8 mouse cellular contexts compared by ENCODE assay signal in genomic region chr10:38269136-38269535, GRCm38 (mm10).
A peak's percentile ranks its signal among the peaks of the same experiment; 100 is the strongest.
DNase-seq lines count a peak whose midpoint lies in the region; ATAC-seq and TF ChIP-seq lines count a peak whose summit lies in the region.

No protein-coding gene starts in this region.

- H3K9me3 ChIP-seq in kidney, postnatal 0 days (replicated peaks; ENCODE audit: low read length): no peaks in the 10 kb centered on the region
- no peaks in the 10 kb centered on the region for H3K9me3 ChIP-seq in kidney, embryonic 15.5 days (replicated peaks)
- H3K9me3 ChIP-seq in lung, postnatal 0 days (ENCODE audit: low read length): no peaks in the 10 kb centered on the region

- H3K27ac ChIP-seq in kidney, postnatal 0 days: no peak overlapping the region
- H3K27ac ChIP-seq in kidney, embryonic 15.5 days: no peak overlapping the region
- H3K27ac ChIP-seq in lung, postnatal 0 days (ENCODE audit: low read length): no peak overlapping the region

- no peak overlapping the region for H3K4me2 ChIP-seq in kidney, postnatal 0 days (ENCODE audit: low read length)
- no peak overlapping the region for H3K4me2 ChIP-seq in kidney, embryonic 15.5 days
- no peak overlapping the region for H3K4me2 ChIP-seq in lung, postnatal 0 days (replicated peaks; ENCODE audit: low read depth, low read length)

- H3K27me3 ChIP-seq in kidney, postnatal 0 days (ENCODE audit: insufficient read depth, low read length): no peaks in the 10 kb centered on the region
- no peaks in the 10 kb centered on the region for H3K27me3 ChIP-seq in kidney, embryonic 15.5 days
- H3K27me3 ChIP-seq in lung, postnatal 0 days (replicated peaks; ENCODE audit: insufficient read depth, low read length): no peaks in the 10 kb centered on the region

- TF ChIP-seq CTCF in kidney, postnatal 0 days (IDR thresholded peaks at IDR 0.05; ENCODE audit: low read depth): peak; percentile 56; the same call in 1 of the 2 replicates
- peak; percentile 61 for TF ChIP-seq CTCF in lung, postnatal 0 days (IDR thresholded peaks at IDR 0.05)

- no peak for TF ChIP-seq EP300 in lung, postnatal 0 days (IDR thresholded peaks at IDR 0.05)

- H3K4me1 ChIP-seq in kidney, postnatal 0 days (replicated peaks; ENCODE audit: insufficient read depth, low read length): no peaks in the 10 kb centered on the region
- no peaks in the 10 kb centered on the region for H3K4me1 ChIP-seq in kidney, embryonic 15.5 days
- H3K4me1 ChIP-seq in lung, postnatal 0 days (ENCODE audit: insufficient read depth, low read depth, low read length): no peaks in the 10 kb centered on the region

- H3K4me3 ChIP-seq in kidney, postnatal 0 days (replicated peaks; ENCODE audit: low read depth, low read length): no peak overlapping the region
- H3K4me3 ChIP-seq in kidney, embryonic 15.5 days (replicated peaks): no peak overlapping the region
- H3K4me3 ChIP-seq in lung, postnatal 0 days (ENCODE audit: low read depth, low read length): no peak overlapping the region

- WGBS in kidney, postnatal 0 days: 88% methylated on average over 1 of the region's 1 CpGs
- 93% methylated on average over 1 of the region's 1 CpGs for WGBS in kidney, embryonic 15.5 days
- WGBS in lung, postnatal 0 days: 84% methylated on average over 1 of the region's 1 CpGs

- no peak overlapping the region for H3K9ac ChIP-seq in kidney, postnatal 0 days (ENCODE audit: low read depth, low read length)
- no peak overlapping the region for H3K9ac ChIP-seq in kidney, embryonic 15.5 days
- H3K9ac ChIP-seq in lung, postnatal 0 days (replicated peaks; ENCODE audit: low read depth): no peak overlapping the region

- no peaks in the 10 kb centered on the region for H3K36me3 ChIP-seq in kidney, postnatal 0 days (ENCODE audit: insufficient read depth, low read length)
- H3K36me3 ChIP-seq in kidney, embryonic 15.5 days: no peaks in the 10 kb centered on the region
- H3K36me3 ChIP-seq in lung, postnatal 0 days (ENCODE audit: insufficient read depth, low read length): no peaks in the 10 kb centered on the region

- DNase-seq in CD4-positive, CD25-positive, alpha-beta regulatory T cell, adult 2 months (ENCODE audit: low read depth, low spot score): peak; percentile 12
- DNase-seq in kidney, postnatal 0 days (ENCODE audit: low spot score): no peak
- peak; percentile 27 for DNase-seq in brain, adult 2 months (ENCODE audit: low read depth, low spot score)
- DNase-seq in lung, postnatal 0 days (ENCODE audit: low spot score): peak; percentile 19
- no peak for DNase-seq in left cerebral cortex, adult 9 months (ENCODE audit: low spot score in 2 of 2)

- ATAC-seq in CD4-positive, CD25-positive, alpha-beta regulatory T cell, adult 4 months: no peak
- ATAC-seq in kidney, postnatal 0 days (replicated peaks; ENCODE audit: low FRiP score, low read depth): no peak
- no peak for ATAC-seq in kidney, embryonic 15.5 days (replicated peaks; ENCODE audit: low FRiP score)
- ATAC-seq in lung, postnatal 0 days: no peak
- ATAC-seq in erythroid progenitor cell, adult 5-6 weeks (replicated peaks; ENCODE audit: low FRiP score, poor library complexity, severe bottlenecking): no peak

Comparison
In these comparisons a context has a peak if more than half of its experiments do, and no peak if none do; other contexts are left out.
1. DNase-seq: peak in CD4-positive, CD25-positive, alpha-beta regulatory T cell, adult 2 months (single experiment), brain, adult 2 months (single experiment) and lung, postnatal 0 days (single experiment); none in kidney, postnatal 0 days (single experiment) and left cerebral cortex, adult 9 months (0 of 2).